Mouse (Mus musculus) olfactory bulb, adult 2 months (tissue): ENCODE results near the gene Wars2.

Source experiments
- CTCF ChIP-seq: fragments of 200-500 bp; IDR thresholded peaks from 2 replicates; pipeline ENCODE4 v1.5.1; 2012; ENCODE audit warnings: low read depth, mild to moderate bottlenecking, low read length, moderate library complexity; ENCODE audit not compliant: insufficient read depth
- POLR2A ChIP-seq: fragments of 200-500 bp; IDR thresholded peaks from 2 replicates; pipeline ENCODE4 v1.6.1; 2012; ENCODE audit warnings: mild to moderate bottlenecking, low read depth, low read length, moderate library complexity; ENCODE audit not compliant: insufficient read depth

GRCm38 (mm10) chr3:99240213-99240720 lies 99.4 kb downstream of the Wars2 start, which contains the start of gene Tbx15:
- no peak for TF ChIP-seq CTCF
- TF ChIP-seq POLR2A: no peak
